Mouse (Mus musculus) neutrophil, adult 59 days (primary cell): Measurements from ENCODE around the gene Slc35b3. TPM values are rescaled to one million over a fixed set of nuclear protein-coding genes. Genes with fewer than 3 reads are reported as not detected.

ENCODE experiments used
- total RNA-seq, 2 experiments: library from RNA; stranded (reverse); gene quantifications; 1 replicate in 1 of 2; 2 replicates in 1 of 2; pipeline ENCODE4 v1.2.4; 2023

The Slc35b3 gene
- total RNA-seq: 10 to 100 TPM; 24.3 to 30.9 TPM

DNA sequence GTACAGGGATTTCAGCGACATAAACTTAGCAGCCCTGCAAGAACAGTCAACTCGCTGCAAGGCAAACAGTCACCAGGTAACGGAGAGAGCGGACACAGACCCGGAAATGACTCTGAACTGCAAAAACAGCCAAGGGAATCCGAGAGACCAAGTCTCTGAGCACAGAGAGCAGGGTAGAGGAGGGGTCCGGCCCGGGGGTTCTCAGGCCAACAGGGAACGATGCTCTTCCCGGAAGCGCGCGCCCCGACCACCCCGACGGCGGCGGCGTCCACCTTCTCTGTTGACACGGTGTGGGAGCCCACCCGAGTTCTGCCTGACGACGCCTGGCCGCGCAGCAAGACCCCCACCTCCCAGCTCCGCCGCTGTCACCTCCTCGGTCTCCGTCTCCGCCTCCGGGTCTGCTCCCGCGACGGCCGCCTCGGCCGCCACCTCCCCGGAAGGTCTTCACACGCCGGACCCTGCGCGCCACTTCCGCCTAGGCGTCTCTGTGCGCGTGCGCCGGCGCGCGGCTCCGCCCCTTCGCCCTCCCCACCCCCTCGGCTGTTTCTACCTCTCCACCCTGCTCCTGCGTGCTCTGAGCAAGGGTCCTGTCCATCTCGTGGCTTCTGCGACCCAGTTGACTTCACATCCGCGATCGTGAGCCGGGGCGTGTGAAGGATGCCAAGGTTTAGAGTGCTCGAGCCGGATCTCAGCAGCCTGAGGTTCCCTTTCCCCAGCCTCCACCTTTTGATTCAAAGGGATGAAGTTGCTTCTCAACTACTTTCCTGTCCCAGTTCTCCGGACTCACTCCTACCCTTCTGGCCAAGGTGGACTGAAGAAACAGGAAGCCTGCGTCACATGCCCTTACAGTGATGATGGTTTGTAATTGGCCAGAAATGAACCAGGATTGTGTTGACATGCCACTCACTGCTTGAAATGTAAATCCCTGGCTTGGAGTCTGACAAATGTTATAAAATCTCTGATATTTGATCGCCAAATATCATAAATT, at the start of gene Slc35b3:
Slc35b3 (minus strand) TSS at position 813 of the 988 bp plus-strand sequence.

